Mouse (Mus musculus) kidney, postnatal 0 days (tissue): ENCODE measurements at regions not wholly inside any gene's neighbourhood (a gene's known extent, or its start where the extent isn't known, plus 50 kb on each side); places are given as distances from the start of the nearest gene placed in this dataset.

Source experiments
- ATAC-seq: fragments of 200-750 bp; cut with Nextera tagmentation; replicated peaks from 2 replicates; pipeline ENCODE4 v1.8.0; 2017; ENCODE audit warnings: low read depth, moderate number of reproducible peaks, moderate TSS enrichment, moderate library complexity; ENCODE audit not compliant: low FRiP score
- DNase-seq: peaks from one replicate; pipeline ENCODE4 v3.0.0-alpha.2; 2016; ENCODE audit warnings: low spot score
- H3K27ac ChIP-seq: fragments of 300-500 bp; sonication (generic); 2 replicates; pipeline ENCODE4 v1.5.1; 2014; ENCODE audit warnings: mild to moderate bottlenecking
- H3K27me3 ChIP-seq: fragments of 300-500 bp; sonication (generic); 2 replicates; pipeline ENCODE4 v1.6.1; 2014; ENCODE audit warnings: low read length, mixed read lengths; ENCODE audit not compliant: insufficient read depth
- H3K36me3 ChIP-seq: fragments of 300-500 bp; sonication (generic); 2 replicates; pipeline ENCODE4 v1.6.1; 2014; ENCODE audit warnings: low read length, mixed read lengths; ENCODE audit not compliant: insufficient read depth
- H3K4me1 ChIP-seq: fragments of 300-500 bp; sonication (generic); replicated peaks from 2 replicates; pipeline ENCODE4 v1.6.1; 2014; ENCODE audit warnings: antibody characterized with exemption, low read length, mixed read lengths; ENCODE audit not compliant: insufficient read depth
- H3K4me2 ChIP-seq: fragments of 300-500 bp; sonication (generic); 2 replicates; pipeline ENCODE4 v1.6.1; 2014; ENCODE audit warnings: mild to moderate bottlenecking, low read length, moderate library complexity, mixed read lengths
- H3K4me3 ChIP-seq: fragments of 300-500 bp; sonication (generic); replicated peaks from 2 replicates; pipeline ENCODE4 v1.5.1; 2014; ENCODE audit warnings: low read depth, low read length
- H3K9ac ChIP-seq: fragments of 300-500 bp; sonication (generic); 2 replicates; pipeline ENCODE4 v1.6.1; 2014; ENCODE audit warnings: low read depth, low read length
- H3K9me3 ChIP-seq: fragments of 300-500 bp; sonication (generic); replicated peaks from 2 replicates; pipeline ENCODE4 v1.6.1; 2016; ENCODE audit warnings: low read length, inconsistent platforms, mixed read lengths
- CTCF ChIP-seq: IDR thresholded peaks from 2 replicates; pipeline ENCODE4 v1.5.1; 2016; ENCODE audit warnings: antibody characterized with exemption, low read depth, mild to moderate bottlenecking, moderate library complexity
- WGBS: fragments of 180-500 bp; shearing (Covaris S2); extraction: QIAGEN DNeasy Blood & Tissue Kit; methylation state at CpG from one replicate; pipeline ENCODE4 v1.1.7; 2014; 5-methylcytosine and 5-hydroxymethylcytosine counted together

- no peaks in the 10 kb centered on the region for H3K36me3 ChIP-seq
- H3K9ac ChIP-seq = no peak overlapping the region
- ATAC-seq (peak; percentile 49; the same call in 1 of the 2 replicates), DNase-seq (peak; percentile 61)
- no peaks in the 10 kb centered on the region for H3K9me3 ChIP-seq
- H3K4me2 ChIP-seq = no peak overlapping the region
- H3K27me3 ChIP-seq = no peaks in the 10 kb centered on the region
- no peak overlapping the region for H3K27ac ChIP-seq
- 36% methylated on average over 5 of the region's 5 CpGs for WGBS
- no peak overlapping the region for H3K4me3 ChIP-seq
- TF ChIP-seq CTCF = no peak
- no peaks in the 10 kb centered on the region for H3K4me1 ChIP-seq
Measured at GRCm38 (mm10) chr15:18189622-18190308, 629.0 kb upstream of the Cdh10 start.

GRCm38 (mm10) chr15:18190490-18190889, 628.3 kb upstream of the Cdh10 start:
- DNase-seq (no peak), ATAC-seq (no peak)
- H3K27ac ChIP-seq = no peak overlapping the region
- H3K4me1 ChIP-seq = no peaks in the 10 kb centered on the region
- H3K9me3 ChIP-seq = no peaks in the 10 kb centered on the region
- TF ChIP-seq CTCF = no peak
- no peak overlapping the region for H3K9ac ChIP-seq
- no peak overlapping the region for H3K4me3 ChIP-seq
- no peak overlapping the region for H3K4me2 ChIP-seq
- H3K36me3 ChIP-seq = no peaks in the 10 kb centered on the region
- WGBS = 92% methylated on average over 1 of the region's 1 CpGs
- H3K27me3 ChIP-seq = no peaks in the 10 kb centered on the region

GRCm38 (mm10) chr15:18211102-18211501, 607.6 kb upstream of the Cdh10 start:
- H3K4me2 ChIP-seq = no peak overlapping the region
- TF ChIP-seq CTCF = no peak
- 80% methylated on average over 2 of the region's 2 CpGs for WGBS

GRCm38 (mm10) chr15:18219913-18220312, 598.8 kb upstream of the Cdh10 start:
- Histone ChIP-seq H3K27ac (no peak overlapping the region), H3K4me2 (no peak overlapping the region), H3K4me1 (no peaks in the 10 kb centered on the region), H3K9me3 (no peaks in the 10 kb centered on the region), H3K27me3 (no peaks in the 10 kb centered on the region), H3K36me3 (no peaks in the 10 kb centered on the region), H3K9ac (no peak overlapping the region), H3K4me3 (no peak overlapping the region)
- TF ChIP-seq CTCF = 0 out of 2 replicates have a peak, but pooled peaks have one; percentile 8
- ATAC-seq (no peak), DNase-seq (no peak)

More at GRCm38 (mm10) chr15:18211102-18211501, 607.6 kb upstream of the Cdh10 start:
- DNase-seq = no peak
- H3K9me3 ChIP-seq = no peaks in the 10 kb centered on the region
- no peak overlapping the region for H3K4me3 ChIP-seq
- no peaks in the 10 kb centered on the region for H3K27me3 ChIP-seq
- no peaks in the 10 kb centered on the region for H3K4me1 ChIP-seq
- no peak overlapping the region for H3K9ac ChIP-seq
- H3K36me3 ChIP-seq = no peaks in the 10 kb centered on the region
- H3K27ac ChIP-seq = no peak overlapping the region
- ATAC-seq = no peak
